Mouse (Mus musculus): Measurements from ENCODE around the gene Ncor2. TPM values are rescaled to one million over a fixed set of nuclear protein-coding genes. Genes with fewer than 3 reads are reported as not detected.

Ncor2 gene
- total RNA-seq, 4 experiments from 2014 or later = 171 to 184 (median 179) TPM

DNA sequence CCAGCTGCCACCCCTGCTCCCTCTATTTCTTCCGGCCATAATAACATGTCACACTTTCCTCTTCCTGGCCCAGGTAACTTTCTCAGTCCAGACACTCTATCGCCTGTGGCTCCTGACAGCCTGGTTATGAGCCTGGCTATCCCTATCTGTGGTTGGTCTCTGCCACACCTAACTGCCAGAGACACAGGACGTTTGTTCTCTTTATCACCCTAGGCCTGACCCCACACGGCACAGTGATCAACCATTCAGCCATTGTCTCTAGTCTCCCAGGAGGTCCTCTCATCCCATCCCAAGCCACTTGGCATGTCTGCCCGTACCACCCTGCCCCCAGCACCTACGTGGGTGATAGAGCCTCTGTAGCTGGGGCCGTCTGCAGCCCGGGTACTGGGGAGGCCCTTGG is 142.5 kb downstream of the Ncor2 start:
- no peak for DNase-seq (ENCODE audit: low spot score in 2 of 2)

DNA sequence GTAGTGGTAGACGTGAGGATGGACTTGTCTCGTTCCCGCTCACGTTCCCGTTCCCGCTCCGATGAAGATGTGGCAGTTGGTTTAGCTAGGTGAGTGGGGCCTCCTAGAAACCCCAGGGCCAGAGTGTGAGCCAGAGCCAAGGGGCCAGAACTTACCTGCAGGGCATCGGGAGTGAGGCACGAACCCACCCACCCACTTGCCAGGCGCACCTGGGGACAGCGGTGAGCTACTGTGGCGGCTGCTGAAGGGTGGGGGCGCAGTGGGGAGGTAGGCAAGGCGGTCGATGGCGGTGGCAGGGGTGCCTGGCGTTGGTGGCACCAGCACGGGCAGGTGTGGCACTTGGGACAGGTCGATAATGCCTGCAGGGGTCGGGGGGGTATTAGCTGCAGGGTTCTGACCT is 150.1 kb downstream of the Ncor2 start:
- no peak for DNase-seq (ENCODE audit: low spot score in 2 of 2)

DNA sequence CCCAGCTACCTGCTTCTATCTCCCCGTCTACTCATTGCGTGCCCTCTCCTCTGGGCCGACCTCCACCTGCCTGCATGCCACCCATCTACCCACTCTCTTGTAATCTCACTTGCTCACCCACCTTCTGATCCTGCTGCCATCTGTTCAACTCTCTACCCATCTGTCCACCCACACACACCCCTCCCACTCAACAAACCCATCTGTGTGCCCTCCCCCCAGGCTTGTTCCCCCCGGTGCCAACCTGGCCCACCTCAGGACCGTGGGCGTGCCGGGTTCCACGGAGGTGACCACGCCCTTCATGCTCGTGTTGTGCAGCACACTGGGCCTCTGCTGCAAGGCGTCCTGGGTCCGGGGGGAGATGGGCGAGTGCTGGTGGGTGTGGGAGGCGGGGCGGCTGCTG is 150.6 kb downstream of the Ncor2 start:
- DNase-seq (ENCODE audit: low spot score in 2 of 2) = peak in 1 of 2 experiments; percentile 56

- DNase-seq (ENCODE audit: low spot score in 2 of 2) = no peak
Measured at GRCm38 (mm10) chr5:125024002-125024401, 155.0 kb downstream of the Ncor2 start.

DNA sequence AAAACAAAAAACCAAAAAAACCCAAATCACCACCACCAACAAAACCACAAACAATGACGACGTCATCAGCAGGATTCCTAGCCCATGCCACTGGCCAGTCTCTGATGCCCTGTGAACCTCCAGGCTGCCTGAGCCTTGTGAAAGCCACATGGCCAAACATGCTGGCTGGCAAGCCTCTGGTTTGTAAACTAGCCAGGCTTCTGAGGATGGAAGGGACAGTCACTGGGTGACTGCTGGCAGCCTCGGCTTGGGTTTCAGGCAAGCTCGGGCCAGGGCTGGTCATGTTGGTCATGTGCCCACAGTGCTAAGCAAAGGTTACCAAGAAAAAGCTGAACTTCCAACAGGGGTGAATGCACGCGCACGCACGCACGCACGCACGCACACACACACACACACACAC is 157.7 kb downstream of the Ncor2 start:
- DNase-seq (ENCODE audit: low spot score in 2 of 2) = no peak

GRCm38 (mm10) chr5:125019099-125019498 is 159.9 kb downstream of the Ncor2 start:
- no peak for DNase-seq (ENCODE audit: low spot score in 2 of 2)

DNA sequence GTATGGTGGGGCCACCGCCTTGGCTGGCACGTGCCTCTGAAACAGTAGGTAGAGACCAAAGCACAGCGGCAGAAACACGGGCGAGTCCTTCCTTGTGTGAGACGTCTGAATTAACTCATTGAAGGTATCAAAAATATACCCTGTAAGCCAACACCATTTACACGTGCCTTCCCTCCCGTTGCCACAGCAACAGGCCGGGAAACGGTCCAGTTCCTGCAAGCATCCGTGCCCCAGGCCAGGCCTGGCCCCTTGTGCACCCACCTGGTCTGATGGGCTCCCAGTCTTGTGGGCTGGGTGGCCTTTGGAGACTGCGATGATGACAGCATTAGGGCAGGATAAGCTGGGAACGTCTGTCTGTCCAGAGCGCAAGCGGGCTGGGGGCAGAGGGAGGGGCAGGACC is 161.7 kb downstream of the Ncor2 start:
- DNase-seq (ENCODE audit: low spot score in 2 of 2) = no peak

- DNase-seq (ENCODE audit: low spot score in 2 of 2) = no peak
Measured at GRCm38 (mm10) chr5:125016421-125017242, 162.4 kb downstream of the Ncor2 start.

DNA sequence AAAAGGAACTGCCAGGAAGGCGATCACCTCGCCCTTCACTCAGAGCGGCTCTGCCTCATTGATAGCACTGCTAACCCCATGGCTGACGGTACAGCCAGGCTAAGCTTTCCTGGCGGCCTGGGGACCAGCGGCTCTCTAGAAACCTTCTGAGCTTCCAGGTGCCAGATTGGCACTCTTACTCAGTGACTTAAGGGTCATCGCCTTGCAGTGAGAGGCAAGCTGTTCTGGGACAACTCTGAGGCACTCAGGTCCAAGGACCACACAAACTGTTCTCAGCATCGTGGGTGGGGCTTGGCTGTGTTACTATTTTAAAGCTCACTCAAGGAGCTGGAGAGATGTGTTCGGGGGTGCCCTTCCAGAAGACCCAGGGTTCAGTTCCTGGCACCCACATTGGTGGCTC is 163.4 kb downstream of the Ncor2 start:
- DNase-seq (ENCODE audit: low spot score in 2 of 2) = no peak

GRCm38 (mm10) chr5:125015066-125015465 is 164.0 kb downstream of the Ncor2 start:
- no peak for DNase-seq (ENCODE audit: low spot score in 2 of 2)

DNA sequence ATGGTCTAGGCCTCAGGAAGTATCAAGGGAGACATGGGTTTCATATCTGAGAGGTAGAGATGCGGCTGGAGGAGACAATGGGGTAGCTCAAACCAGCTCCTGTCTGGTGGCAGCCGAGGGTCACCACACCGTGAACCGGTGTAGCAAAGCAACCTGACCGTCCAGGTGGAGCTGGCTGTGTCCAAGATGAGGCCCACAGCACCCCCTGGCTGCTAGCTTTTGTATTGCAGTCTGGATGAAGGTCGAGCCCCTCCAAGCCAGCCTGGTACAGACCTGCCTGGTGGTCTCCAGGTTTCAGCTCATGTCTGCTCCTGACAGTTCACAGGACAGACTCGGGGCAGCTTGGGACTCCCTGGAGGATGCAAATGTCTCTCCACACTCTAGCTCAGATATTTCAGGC is 164.5 kb downstream of the Ncor2 start:
- DNase-seq (ENCODE audit: low spot score in 2 of 2) = peak in 1 of 2 experiments; percentile 72

- DNase-seq (ENCODE audit: low spot score in 2 of 2) = no peak
Measured at GRCm38 (mm10) chr5:125011628-125012027, 167.4 kb downstream of the Ncor2 start.

- DNase-seq (ENCODE audit: low spot score in 2 of 2) = no peak
Measured at GRCm38 (mm10) chr5:125011166-125011565, 167.9 kb downstream of the Ncor2 start.

GRCm38 (mm10) chr5:125006896-125007295 is 172.1 kb downstream of the Ncor2 start:
- DNase-seq (ENCODE audit: low spot score in 2 of 2) = peak in 1 of 2 experiments; percentile 6

GRCm38 (mm10) chr5:125005871-125006652 is 173.0 kb downstream of the Ncor2 start:
- peak in 1 of 2 experiments; percentile 8 for DNase-seq (ENCODE audit: low spot score in 2 of 2)

DNA sequence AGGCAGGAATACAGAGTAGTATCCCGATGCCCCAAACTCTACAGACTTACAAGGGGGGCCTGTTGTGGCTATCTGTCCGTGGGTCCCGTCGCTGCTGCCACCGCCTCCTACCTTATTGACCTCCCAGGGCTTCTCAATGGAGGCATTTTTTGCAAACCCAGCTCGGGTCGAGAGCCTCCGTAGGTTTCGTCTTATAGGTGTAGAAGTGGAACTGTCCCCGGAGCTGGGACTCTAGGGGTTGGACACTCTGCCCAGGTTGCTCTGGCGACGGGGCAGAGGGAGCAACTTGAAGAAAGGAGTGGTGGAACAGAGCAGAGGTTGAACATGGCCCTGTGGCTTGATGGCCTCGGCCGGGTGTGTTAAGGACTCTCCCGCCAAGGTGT is 175.2 kb downstream of the Ncor2 start:
- DNase-seq (ENCODE audit: low spot score in 2 of 2) = no peak

DNA sequence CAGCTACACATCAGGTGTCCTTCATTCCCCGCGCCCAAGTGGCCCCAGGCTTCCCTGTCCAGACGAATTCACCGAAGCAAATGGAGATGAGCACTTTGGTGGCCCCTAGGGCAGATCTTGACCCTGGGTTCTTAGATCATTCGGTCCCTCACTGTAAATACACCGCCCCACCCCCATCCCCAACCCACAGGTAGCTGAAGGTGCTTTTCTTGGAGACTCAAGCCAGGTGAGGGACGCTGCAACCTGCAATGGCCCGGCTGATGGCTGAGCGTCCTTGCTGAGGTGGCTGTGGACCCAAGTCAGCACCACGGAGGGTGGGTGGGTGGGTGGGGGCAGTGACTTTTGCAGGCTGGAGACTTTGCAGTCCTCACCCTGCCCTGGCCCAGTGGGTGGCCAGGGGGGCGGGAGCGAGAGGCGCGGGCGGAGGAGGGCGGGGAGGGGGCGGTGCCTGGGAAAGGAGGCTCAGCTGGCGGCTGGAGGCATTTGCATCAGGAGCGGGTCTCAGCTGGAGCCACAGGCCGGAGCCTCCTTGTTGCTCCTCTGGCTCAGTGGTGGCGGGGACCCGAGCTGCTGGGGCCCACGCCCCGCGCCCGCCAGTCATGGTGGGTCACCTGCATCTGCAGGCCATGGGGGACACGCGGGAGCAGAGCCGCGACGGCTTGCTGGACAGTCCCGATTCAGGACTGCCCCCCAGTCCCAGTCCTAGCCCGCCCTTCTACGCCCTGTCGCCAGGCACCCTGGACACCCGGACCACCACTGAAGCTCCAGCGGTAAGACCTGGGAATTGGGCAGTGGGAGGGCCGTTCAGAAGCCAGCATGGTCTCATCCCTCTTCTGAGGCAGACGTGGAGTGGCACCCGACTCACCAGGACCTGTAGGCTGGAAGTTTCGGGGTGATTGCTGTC is 175.8 kb downstream of the Ncor2 start, which contains the start of gene Rflna:
Gene Rflna (plus strand): TSS at position 253 of the 904 bp plus-strand sequence.
- DNase-seq (ENCODE audit: low spot score in 2 of 2) = peak in 1 of 2 experiments; percentile 6

- DNase-seq (ENCODE audit: low spot score in 2 of 2) = no peak
Measured at GRCm38 (mm10) chr5:125000756-125001250, 178.2 kb downstream of the Ncor2 start.

- DNase-seq (ENCODE audit: low spot score in 2 of 2) = no peak
Measured at GRCm38 (mm10) chr5:124997913-124998312, 181.1 kb downstream of the Ncor2 start.

GRCm38 (mm10) chr5:124996816-124997215 is 182.2 kb downstream of the Ncor2 start:
- peak in 1 of 2 experiments; percentile 70 for DNase-seq (ENCODE audit: low spot score in 2 of 2)

DNA sequence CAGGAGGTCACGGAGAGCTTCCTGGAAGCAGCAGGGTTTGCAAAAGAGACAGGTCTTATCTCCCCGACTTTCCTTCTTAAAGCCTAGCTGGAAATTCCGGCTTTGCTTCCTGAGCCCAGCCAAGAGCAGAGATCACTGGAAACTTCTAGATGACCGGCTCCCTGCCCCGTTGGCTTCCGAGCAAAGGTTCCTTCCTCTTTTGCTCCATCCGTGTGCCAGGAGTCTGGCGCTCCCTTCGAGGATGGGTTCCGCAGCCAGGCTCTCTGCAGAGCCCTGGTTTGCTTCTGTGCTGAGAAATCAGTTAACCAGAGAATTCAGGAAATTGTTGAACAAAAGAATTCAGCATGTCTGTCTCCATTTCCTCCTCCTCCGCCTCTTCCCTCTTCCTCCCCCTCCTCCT is 186.1 kb downstream of the Ncor2 start:
- no peak for DNase-seq (ENCODE audit: low spot score in 2 of 2)

All from left cerebral cortex, adult 8-10 months (tissue).